Mouse (Mus musculus): ENCODE results near the gene Borcs5. TPM values are rescaled to one million over a fixed set of nuclear protein-coding genes. Genes with fewer than 3 reads are reported as not detected.

Borcs5 gene
- polyA plus RNA-seq, 1 experiment from 2014 or later, result 18.1 TPM

DNA sequence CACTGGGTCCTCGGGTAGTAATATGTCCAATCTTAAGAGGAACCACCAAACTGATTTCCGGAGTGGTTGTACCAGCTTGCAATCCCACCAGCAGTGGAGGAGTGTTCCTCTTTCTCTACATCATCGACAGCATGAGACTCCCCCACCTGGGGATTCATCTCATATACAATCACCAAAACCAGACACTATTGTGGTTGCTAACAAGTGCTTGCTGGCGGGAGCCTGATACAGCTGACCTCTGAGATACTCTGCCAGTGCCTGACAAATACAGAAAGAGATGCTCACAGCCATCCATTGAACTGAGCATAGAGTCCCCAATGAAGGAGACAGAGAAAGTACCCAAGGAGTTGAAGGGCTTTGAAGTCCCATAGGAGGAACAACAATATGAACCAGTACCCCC, 116.7 kb downstream of the Borcs5 start:
- WGBS, result 93% methylated on average over 4 of the region's 4 CpGs
- Histone ChIP-seq H3K36me3 (ENCODE audit: control insufficient read depth, insufficient read depth, low read length) (no peaks in the 10 kb centered on the region), H3K4me3 (ENCODE audit: low read depth, low read length) (no peak overlapping the region), H3K4me1 (ENCODE audit: control insufficient read depth, insufficient read depth, low read length) (no peaks in the 10 kb centered on the region), H3K27me3 (ENCODE audit: control insufficient read depth, insufficient read depth, low read length) (no peaks in the 10 kb centered on the region), H3K4me2 (ENCODE audit: low read depth, severe bottlenecking) (no peak overlapping the region), H3K9me3 (ENCODE audit: control insufficient read depth, low read length) (no peaks in the 10 kb centered on the region), H3K27ac (replicated peaks; ENCODE audit: low read depth, low read length) (no peak overlapping the region), H3K9ac (ENCODE audit: low read length) (no peak overlapping the region)
- no peak for ATAC-seq (ENCODE audit: insufficient number of reproducible peaks, low FRiP score, low TSS enrichment, low read depth)
- DNase-seq (ENCODE audit: low spot score), result no peak

Other genes starting within 250 kb of the Borcs5 start
- 0.57 and 0.79 TPM in 2 replicates for gene Bcl2l14, start 243.2 kb upstream of the Borcs5 start, polyA plus RNA-seq (2014; fragmentation: Nextera tagmentation; extraction: Ambion mirVana)
- gene Lrp6, start 72.5 kb upstream of the Borcs5 start, polyA plus RNA-seq (2014; fragmentation: Nextera tagmentation; extraction: Ambion mirVana), result 32.8 and 38.4 TPM in 2 replicates
- gene Mansc1, start 7.0 kb upstream of the Borcs5 start, polyA plus RNA-seq (2014; fragmentation: Nextera tagmentation; extraction: Ambion mirVana), result 0.33 and 0.58 TPM in 2 replicates
- 12.5 and 13.2 TPM in 2 replicates for gene Dusp16, start 153.1 kb downstream of the Borcs5 start, polyA plus RNA-seq (2014; fragmentation: Nextera tagmentation; extraction: Ambion mirVana)
- gene Crebl2, start 190.6 kb downstream of the Borcs5 start, polyA plus RNA-seq (2014; fragmentation: Nextera tagmentation; extraction: Ambion mirVana), result 0.67 and 1.3 TPM in 2 replicates

Data from limb, embryonic 11.5 days (tissue).